Mouse (Mus musculus): ENCODE measurements around the gene Prkrip1. TPM values are rescaled to one million over a fixed set of nuclear protein-coding genes. Genes with fewer than 3 reads are reported as not detected.

The Prkrip1 gene
- polyA plus RNA-seq, 2 experiments: 16.0 to 25.0 TPM

- 13% methylated on average over 17 of the region's 17 CpGs for WGBS (ENCODE audit: insufficient replicate concordance)
- Histone ChIP-seq H3K4me1 (replicated peaks; ENCODE audit: control insufficient read depth in 2 of 2, insufficient read depth in 2 of 2, low read length in 1 of 2) (peaks cover 0 to 15% of the 10 kb centered on the region in 2 experiments; a peak in 3 of 4 replicates), H3K27me3 (ENCODE audit: control insufficient read depth, insufficient read depth, low read length) (no peaks in the 10 kb centered on the region), H3K9me3 (ENCODE audit: control insufficient read depth, low read length) (peaks cover 4% of the 10 kb centered on the region), H3K9ac (replicated peaks) (peak overlapping the region; percentile 71), H3K4me2 (ENCODE audit: low read depth) (peak overlapping the region; percentile 81), H3K27ac (peak overlapping the region; percentile 1; the same call in 1 of the 2 replicates), H3K4me3 (ENCODE audit: insufficient read depth in 1 of 2, low read depth in 2 of 2, low read length in 2 of 2) (peak overlapping the region; percentile 58 to 65), H3K36me3 (replicated peaks; ENCODE audit: control insufficient read depth, insufficient read depth, low read depth) (no peaks in the 10 kb centered on the region)
- DNase-seq (ENCODE audit: low read depth in 3 of 3, low spot score in 3 of 3) (peak in 1 of 3 experiments; percentile 30), ATAC-seq (ENCODE audit: insufficient read depth) (peak; percentile 38; the same call in 1 of the 2 replicates)
- TF ChIP-seq EP300 (IDR thresholded peaks at IDR 0.05; ENCODE audit: low read depth) (no peak), CTCF (IDR thresholded peaks at IDR 0.05; ENCODE audit: low read depth) (no peak)
Measured at GRCm38 (mm10) chr5:136171363-136172341, 27.1 kb downstream of the Prkrip1 start.

DNA sequence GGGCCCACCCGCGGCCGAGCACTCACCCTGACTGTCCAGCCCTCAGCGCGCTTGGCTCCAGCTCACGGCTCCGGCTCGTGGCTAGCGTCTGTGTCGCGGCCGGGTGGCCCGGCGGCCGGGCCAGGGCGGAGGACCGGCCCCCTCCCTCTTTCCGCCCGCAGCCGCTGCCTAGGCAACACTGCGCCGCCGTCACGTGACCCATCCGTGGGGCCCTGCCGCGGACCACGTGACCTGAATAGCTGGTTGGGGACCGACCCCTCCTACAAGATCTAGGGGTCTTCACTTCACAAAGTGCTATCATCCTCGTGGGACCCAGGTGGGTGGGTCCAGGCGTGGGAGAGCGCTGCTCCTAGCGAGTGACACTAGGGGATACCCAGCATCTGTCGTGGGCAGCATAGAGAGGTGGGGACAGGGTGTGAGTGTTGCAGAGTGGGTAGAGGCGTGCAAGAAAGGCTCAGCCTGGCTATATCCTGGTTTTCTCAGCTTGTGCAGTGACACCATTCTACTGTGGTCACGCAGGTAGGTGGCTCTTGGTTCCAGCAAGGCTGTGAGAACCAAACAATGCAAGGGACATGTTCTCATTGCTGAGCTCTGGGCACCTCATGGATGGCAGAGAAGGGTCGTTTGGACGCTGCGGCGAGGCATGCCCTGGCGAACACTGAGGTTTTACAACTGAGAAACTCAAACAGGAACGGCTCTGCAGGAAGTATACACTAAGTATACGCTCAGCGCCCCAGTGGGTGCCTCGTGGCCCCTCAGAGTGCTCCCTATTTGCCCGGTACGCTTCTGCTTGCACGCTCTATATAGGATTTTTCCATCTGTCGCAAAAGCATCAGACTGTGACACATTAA, 28.0 kb downstream of the Prkrip1 start, which contains the start of gene Orai2:
TSS of gene Orai2 (minus strand) at position 202 of the 851 bp plus-strand sequence.
- H3K4me3 ChIP-seq (ENCODE audit: insufficient read depth in 1 of 2, low read depth in 2 of 2, low read length in 2 of 2): peak within 1 kb of the TSS; percentile 58 to 65
- peaks cover 0 to 15% of the 10 kb centered on the region in 2 experiments; a peak in 3 of 4 replicates for H3K4me1 ChIP-seq (replicated peaks; ENCODE audit: control insufficient read depth in 2 of 2, insufficient read depth in 2 of 2, low read length in 1 of 2)
- H3K27ac ChIP-seq: peak within 1 kb of the TSS; percentile 1; the same call in 1 of the 2 replicates
- DNase-seq (ENCODE audit: low read depth in 3 of 3, low spot score in 3 of 3): peak; percentile 31 to 52 (median 39)
- peak; percentile 81 for ATAC-seq (ENCODE audit: insufficient read depth)
- TF ChIP-seq CTCF (IDR thresholded peaks at IDR 0.05; ENCODE audit: low read depth) (no peak), EP300 (IDR thresholded peaks at IDR 0.05; ENCODE audit: low read depth) (no peak)
- peak within 1 kb of the TSS; percentile 71 for H3K9ac ChIP-seq (replicated peaks)
- H3K9me3 ChIP-seq (ENCODE audit: control insufficient read depth, low read length): peaks cover 4% of the 10 kb centered on the region
- WGBS (ENCODE audit: insufficient replicate concordance): 1% methylated on average over 49 of the region's 49 CpGs
- peak within 1 kb of the TSS; percentile 81 for H3K4me2 ChIP-seq (ENCODE audit: low read depth)
- H3K27me3 ChIP-seq (ENCODE audit: control insufficient read depth, insufficient read depth, low read length): no peaks in the 10 kb centered on the region
- no peaks in the 10 kb centered on the region for H3K36me3 ChIP-seq (replicated peaks; ENCODE audit: control insufficient read depth, insufficient read depth, low read depth)

DNA sequence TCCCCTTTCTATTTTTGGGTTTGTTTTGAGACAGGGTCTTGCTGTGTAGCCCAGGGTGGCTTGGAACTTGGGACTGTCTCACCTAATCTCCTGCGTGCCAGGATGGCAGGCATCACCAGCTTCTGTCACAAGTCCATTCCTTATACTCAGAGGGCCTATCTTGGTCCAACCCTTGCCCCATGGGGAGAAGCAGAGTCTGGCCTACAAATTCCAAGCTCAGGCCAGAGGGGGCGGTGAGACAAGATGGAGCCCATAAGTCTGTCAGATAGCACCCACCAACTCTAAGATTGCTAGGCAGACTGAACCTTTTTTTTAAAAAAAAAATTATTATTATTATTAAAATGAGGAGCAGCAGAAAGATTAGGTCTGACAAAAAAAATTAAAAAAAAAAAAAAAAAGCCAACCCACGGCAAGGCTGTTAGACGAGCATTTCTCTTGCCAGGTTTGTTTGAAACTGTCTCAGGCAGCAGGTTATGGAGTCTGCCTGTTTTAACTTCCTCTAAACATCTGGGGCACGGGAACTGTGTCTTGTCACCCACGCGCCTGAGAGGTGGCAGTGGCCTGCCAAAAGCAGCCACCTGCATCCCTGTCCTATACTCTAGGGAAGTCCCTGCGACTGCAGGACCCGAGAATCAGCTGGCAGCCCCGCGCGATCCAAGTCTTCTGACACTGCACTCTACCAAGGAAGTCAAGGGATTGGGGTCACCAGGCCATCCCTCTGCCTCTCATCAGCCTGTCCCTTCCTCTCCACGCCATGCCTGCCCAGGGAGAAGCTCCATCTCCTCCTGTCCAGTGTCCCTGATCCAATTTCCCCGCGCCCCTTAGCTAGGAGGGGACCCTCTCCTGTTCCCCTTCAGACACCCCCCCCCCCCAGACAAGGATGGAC, 28.9 kb downstream of the Prkrip1 start:
- Histone ChIP-seq H3K27me3 (ENCODE audit: control insufficient read depth, insufficient read depth, low read length) (no peaks in the 10 kb centered on the region), H3K4me1 (replicated peaks; ENCODE audit: control insufficient read depth in 2 of 2, insufficient read depth in 2 of 2, low read length in 1 of 2) (peaks cover 0 to 15% of the 10 kb centered on the region in 2 experiments; a peak in 3 of 4 replicates), H3K27ac (no peak overlapping the region), H3K4me3 (ENCODE audit: insufficient read depth in 1 of 2, low read depth in 2 of 2, low read length in 2 of 2) (peak overlapping the region; percentile 58 to 65), H3K9ac (replicated peaks) (peak overlapping the region; percentile 71), H3K36me3 (replicated peaks; ENCODE audit: control insufficient read depth, insufficient read depth, low read depth) (no peaks in the 10 kb centered on the region), H3K9me3 (ENCODE audit: control insufficient read depth, low read length) (peaks cover 4% of the 10 kb centered on the region), H3K4me2 (ENCODE audit: low read depth) (peak overlapping the region; percentile 81)
- ATAC-seq (ENCODE audit: insufficient read depth) (peak; percentile 42), DNase-seq (ENCODE audit: low read depth in 3 of 3, low spot score in 3 of 3) (peak in 1 of 3 experiments; percentile 13)
- TF ChIP-seq CTCF (IDR thresholded peaks at IDR 0.05; ENCODE audit: low read depth) (no peak), EP300 (IDR thresholded peaks at IDR 0.05; ENCODE audit: low read depth) (no peak)
- 9% methylated on average over 14 of the region's 15 CpGs for WGBS (ENCODE audit: insufficient replicate concordance)

GRCm38 (mm10) chr5:136168071-136168470, 30.7 kb downstream of the Prkrip1 start:
- DNase-seq (ENCODE audit: low read depth in 3 of 3, low spot score in 3 of 3) (no peak), ATAC-seq (ENCODE audit: insufficient read depth) (no peak)
- no peak overlapping the region for H3K4me3 ChIP-seq (ENCODE audit: insufficient read depth in 1 of 2, low read depth in 2 of 2, low read length in 2 of 2)
- 74% methylated on average over 3 of the region's 3 CpGs for WGBS (ENCODE audit: insufficient replicate concordance)
- H3K4me1 ChIP-seq (replicated peaks; ENCODE audit: control insufficient read depth in 2 of 2, insufficient read depth in 2 of 2, low read length in 1 of 2): peaks cover 0 to 15% of the 10 kb centered on the region in 2 experiments; a peak in 3 of 4 replicates
- H3K9me3 ChIP-seq (ENCODE audit: control insufficient read depth, low read length): peaks cover 4% of the 10 kb centered on the region
- no peaks in the 10 kb centered on the region for H3K36me3 ChIP-seq (replicated peaks; ENCODE audit: control insufficient read depth, insufficient read depth, low read depth)
- no peaks in the 10 kb centered on the region for H3K27me3 ChIP-seq (ENCODE audit: control insufficient read depth, insufficient read depth, low read length)
- no peak overlapping the region for H3K4me2 ChIP-seq (ENCODE audit: low read depth)
- TF ChIP-seq CTCF (IDR thresholded peaks at IDR 0.05; ENCODE audit: low read depth) (peak; percentile 60), EP300 (IDR thresholded peaks at IDR 0.05; ENCODE audit: low read depth) (no peak)
- no peak overlapping the region for H3K9ac ChIP-seq (replicated peaks)
- no peak overlapping the region for H3K27ac ChIP-seq
